Mouse (Mus musculus) common myeloid progenitor, adult 5-6 weeks (primary cell): ENCODE measurements at regions not wholly inside any gene's neighbourhood (a gene's known extent, or its start where the extent isn't known, plus 50 kb on each side); places are given as distances from the start of the nearest gene placed in this dataset.
A peak's percentile ranks its signal among the peaks of the same experiment; 100 is the strongest.

Source experiments
- ATAC-seq: replicated peaks from 2 replicates; pipeline ENCODE4 v1.8.0; 2016; ENCODE audit warnings: low read depth, mild to moderate bottlenecking, moderate TSS enrichment, inconsistent platforms; ENCODE audit not compliant: poor library complexity, severe bottlenecking

DNA sequence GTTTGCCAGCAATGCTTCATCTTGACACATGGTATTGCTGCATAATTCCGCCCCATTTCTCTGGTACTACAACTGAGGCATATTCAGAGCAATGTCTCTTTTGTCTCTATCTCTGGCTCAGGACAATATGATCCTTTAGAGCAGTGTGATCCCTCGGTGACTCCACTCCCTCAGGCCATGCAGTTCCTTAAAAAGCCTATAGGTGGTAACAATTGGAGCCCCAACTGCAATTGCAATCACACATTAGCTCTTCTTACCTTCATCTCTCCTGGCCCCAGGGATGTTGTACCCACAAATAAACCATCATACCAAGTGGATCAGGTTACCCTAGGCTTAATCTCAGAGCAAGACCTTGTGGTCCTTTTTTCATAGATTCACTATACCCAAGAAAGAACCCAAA is 618.6 kb downstream of the Insc start:
- ATAC-seq = no peak

GRCm38 (mm10) chr7:115366910-115367309 is 623.4 kb downstream of the Insc start:
- ATAC-seq = peak; percentile 81

DNA sequence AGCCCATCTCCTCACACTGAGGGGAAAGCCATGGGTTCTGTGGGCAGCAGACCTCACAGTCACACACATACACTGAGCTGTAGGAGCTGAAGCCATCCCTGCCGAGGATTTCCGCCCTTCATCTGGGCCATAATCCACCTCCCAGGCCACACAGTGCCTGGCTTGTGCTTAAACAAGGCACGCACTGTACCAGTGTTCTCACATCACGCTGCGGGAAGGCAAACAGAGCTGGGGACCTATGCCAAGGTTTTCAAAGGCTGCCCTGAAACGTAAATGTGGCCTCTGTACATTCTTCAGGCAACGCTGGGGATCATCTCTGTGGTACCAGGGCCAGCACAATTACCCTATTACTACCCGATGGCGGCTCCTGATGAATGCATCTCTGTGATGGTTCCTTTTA is 627.6 kb downstream of the Insc start:
- no peak for ATAC-seq

DNA sequence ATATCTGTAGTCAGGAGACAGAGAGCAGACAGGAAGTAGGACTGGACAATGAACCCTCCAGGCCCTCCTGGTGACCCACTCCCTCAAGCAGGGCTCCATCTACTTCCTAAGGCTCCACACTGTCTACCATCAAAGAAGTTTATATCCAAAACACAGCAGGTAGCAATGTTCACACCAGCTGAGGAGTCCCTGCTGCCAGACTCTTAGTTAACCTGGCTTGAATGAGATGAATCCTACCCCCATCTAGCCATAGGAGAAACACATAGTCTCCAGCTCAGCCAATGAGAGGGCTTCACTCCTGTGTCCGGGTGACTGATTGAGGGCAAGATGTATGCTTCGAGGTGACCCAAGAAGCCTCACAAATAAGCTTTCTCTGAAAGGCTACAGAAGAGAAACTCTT is 629.4 kb downstream of the Insc start:
- no peak for ATAC-seq

DNA sequence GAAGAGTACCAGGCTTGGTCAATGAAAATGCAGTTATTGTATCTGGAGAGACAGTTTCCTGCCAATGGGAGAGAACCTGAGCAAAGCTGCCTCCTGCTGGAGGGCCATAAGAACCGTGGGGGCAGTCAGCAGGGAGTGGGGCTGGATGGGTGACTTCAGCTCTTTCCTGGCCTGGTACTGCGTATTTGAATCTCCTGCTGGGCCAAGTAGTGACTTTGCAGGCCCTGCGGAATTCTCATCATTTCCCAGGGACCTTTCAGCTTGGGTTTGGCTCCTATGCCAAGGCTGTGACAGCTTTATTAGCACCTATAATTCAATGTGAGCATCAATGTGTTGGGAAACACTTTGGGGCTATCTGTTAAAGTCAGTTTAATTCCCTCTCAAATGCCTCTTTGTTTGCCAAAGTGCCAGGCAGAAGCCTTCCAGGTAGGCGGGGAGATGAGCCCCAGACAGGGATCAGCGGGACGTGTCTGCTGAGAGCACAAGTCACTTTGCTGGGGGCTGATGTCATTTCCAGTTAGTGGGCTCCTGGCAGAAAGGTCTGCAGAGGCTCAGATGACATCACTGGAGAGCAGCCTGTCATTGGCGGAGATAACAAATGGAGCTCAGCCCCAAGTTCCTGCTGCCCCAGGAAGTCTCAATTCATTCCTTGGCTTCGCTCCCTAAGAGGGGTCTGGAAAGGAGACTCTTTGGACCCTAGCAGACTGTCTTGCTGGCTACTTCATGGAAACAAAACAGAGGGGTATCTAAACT is 630.5 kb downstream of the Insc start:
- no peak for ATAC-seq

GRCm38 (mm10) chr7:115376067-115376466 is 632.6 kb downstream of the Insc start:
- no peak for ATAC-seq

GRCm38 (mm10) chr7:115378836-115379235 is 635.3 kb downstream of the Insc start:
- ATAC-seq = no peak

GRCm38 (mm10) chr7:115379600-115379999 is 636.1 kb downstream of the Insc start:
- peak; percentile 37; the same call in 1 of the 2 replicates for ATAC-seq

DNA sequence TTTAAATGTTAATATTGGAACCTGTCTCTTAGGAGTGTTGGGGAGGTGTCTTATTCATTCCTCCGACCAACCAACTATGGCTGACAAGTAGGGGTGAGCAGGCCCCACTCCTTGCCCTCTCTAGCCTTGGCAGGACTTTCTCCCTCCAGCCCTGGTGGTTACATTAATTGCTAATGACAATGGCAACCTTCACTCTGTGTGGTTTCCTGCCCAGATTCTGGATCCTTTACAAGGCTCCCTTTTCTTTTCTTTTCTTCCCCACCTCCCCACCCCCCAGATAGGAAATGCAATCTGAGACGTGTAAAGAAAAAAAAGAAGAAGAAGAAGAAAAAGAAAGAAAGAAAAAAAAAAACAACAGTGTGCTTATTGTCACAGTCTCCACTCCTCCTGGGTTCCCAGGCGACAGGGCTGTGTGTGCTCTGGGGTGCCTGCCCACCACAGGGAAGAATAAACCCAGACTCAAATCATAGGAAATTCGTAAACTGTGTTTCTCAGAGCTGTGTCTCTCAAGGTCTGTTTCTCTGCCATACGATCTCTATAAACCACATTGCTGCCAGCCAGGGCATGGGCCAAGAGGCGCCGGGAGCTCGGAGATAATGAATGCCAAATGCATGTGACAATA is 637.6 kb downstream of the Insc start:
- no peak for ATAC-seq

DNA sequence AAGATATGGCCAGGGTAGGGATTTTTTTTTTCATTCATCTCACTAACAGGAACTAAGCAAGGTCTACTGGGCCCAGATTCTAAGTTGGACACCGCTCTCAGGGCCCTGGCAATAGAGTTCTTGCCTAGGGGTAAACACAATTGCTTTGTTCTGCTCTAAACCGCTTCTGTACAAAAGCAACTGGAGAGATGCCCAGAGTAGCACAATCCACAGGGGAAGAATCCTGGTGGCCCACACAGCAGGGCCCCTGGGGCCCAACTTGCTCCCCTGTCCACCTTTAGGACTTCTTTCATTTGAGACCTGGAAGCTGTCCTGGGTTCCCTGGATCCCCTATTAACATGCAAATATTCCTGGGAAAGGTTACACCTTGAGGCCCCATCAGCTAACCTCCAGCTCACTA is 639.4 kb downstream of the Insc start:
- no peak for ATAC-seq

DNA sequence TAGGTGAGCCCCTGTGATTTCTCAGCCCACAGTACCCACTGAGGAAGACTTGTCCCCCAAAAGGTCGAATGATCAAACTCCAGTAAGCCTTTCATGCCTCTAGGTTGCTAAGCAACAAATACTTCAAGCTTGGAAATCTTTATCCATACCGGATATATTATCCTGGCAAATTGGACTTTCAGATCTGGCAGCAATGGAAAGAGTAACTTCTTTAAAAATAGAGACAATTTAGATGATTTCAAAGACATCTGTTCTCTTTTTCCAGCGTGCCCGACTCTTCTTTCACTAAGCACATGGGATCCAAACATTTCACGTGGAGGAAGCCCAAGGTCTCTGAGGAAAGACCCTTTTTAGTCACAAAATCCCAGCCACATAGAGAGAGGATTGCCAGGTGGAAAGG is 645.4 kb downstream of the Insc start:
- ATAC-seq = no peak

GRCm38 (mm10) chr7:115392520-115392919 is 646.1 kb downstream of the Sox6 start:
- ATAC-seq = no peak

GRCm38 (mm10) chr7:115398202-115398601 is 640.4 kb downstream of the Sox6 start:
- no peak for ATAC-seq

- no peak; the same call in 1 of the 2 replicates for ATAC-seq
Observed at GRCm38 (mm10) chr7:115399461-115399860, 639.1 kb downstream of the Sox6 start.

GRCm38 (mm10) chr7:115407889-115408288 is 630.7 kb downstream of the Sox6 start:
- peak; percentile 90 for ATAC-seq

GRCm38 (mm10) chr7:115408915-115409314 is 629.7 kb downstream of the Sox6 start:
- ATAC-seq = no peak

- no peak for ATAC-seq
Observed at GRCm38 (mm10) chr7:115410501-115411230, 627.9 kb downstream of the Sox6 start.

GRCm38 (mm10) chr7:115411456-115411855 is 627.1 kb downstream of the Sox6 start:
- peak; percentile 33; the same call in 1 of the 2 replicates for ATAC-seq

GRCm38 (mm10) chr7:115415147-115415561 is 623.4 kb downstream of the Sox6 start:
- ATAC-seq = no peak
